Mouse (Mus musculus) limb, embryonic 12.5 days (tissue): Measurements from ENCODE around the gene Abhd14b. TPM values are rescaled to one million over a fixed set of nuclear protein-coding genes. Genes with fewer than 3 reads are reported as not detected.
A peak's percentile ranks its signal among the peaks of the same experiment; 100 is the strongest.

Source experiments
- ATAC-seq: fragments of 200-750 bp; cut with Nextera tagmentation; 2 replicates; pipeline ENCODE4 v1.8.0; 2017; ENCODE audit warnings: low read depth, moderate TSS enrichment; ENCODE audit not compliant: insufficient number of reproducible peaks, insufficient read depth, low FRiP score, low TSS enrichment
- H3K27ac ChIP-seq: fragments of 300-500 bp; sonication (generic); 2 replicates; pipeline ENCODE4 v1.5.1; 2016; ENCODE audit warnings: mild to moderate bottlenecking, moderate library complexity
- H3K27me3 ChIP-seq: fragments of 300-500 bp; sonication (generic); 2 replicates; pipeline ENCODE4 v1.6.1; 2016; ENCODE audit warnings: mild to moderate bottlenecking, moderate library complexity
- H3K36me3 ChIP-seq: fragments of 300-500 bp; sonication (generic); 2 replicates; pipeline ENCODE4 v1.6.1; 2016; ENCODE audit warnings: mild to moderate bottlenecking, moderate library complexity
- H3K4me1 ChIP-seq: fragments of 300-500 bp; sonication (generic); replicated peaks from 2 replicates; pipeline ENCODE4 v1.6.1; 2016
- H3K4me2 ChIP-seq: fragments of 300-500 bp; sonication (generic); 2 replicates; pipeline ENCODE4 v1.6.1; 2016; ENCODE audit warnings: mild to moderate bottlenecking, moderate library complexity
- H3K4me3 ChIP-seq: fragments of 300-500 bp; sonication (generic); replicated peaks from 2 replicates; pipeline ENCODE4 v1.5.1; 2016; ENCODE audit warnings: mild to moderate bottlenecking
- H3K9ac ChIP-seq: fragments of 300-500 bp; sonication (generic); replicated peaks from 2 replicates; pipeline ENCODE4 v1.6.1; 2016; ENCODE audit warnings: mild to moderate bottlenecking, moderate library complexity
- H3K9me3 ChIP-seq: fragments of 300-500 bp; sonication (generic); 2 replicates; pipeline ENCODE4 v1.6.1; 2016; ENCODE audit warnings: mild to moderate bottlenecking, moderate library complexity
- WGBS: fragments of 180-500 bp; shearing (Covaris S2); methylation state at CpG from one replicate; pipeline ENCODE4 v1.1.7; 2016; 5-methylcytosine and 5-hydroxymethylcytosine counted together
- polyA plus RNA-seq: library from polyadenylated mRNA; unstranded; fragments of >200 nt; fragmentation: Nextera tagmentation; extraction: Ambion mirVana; gene quantifications from 2 replicates; pipeline ENCODE4 v1.2.1, GENCODE M21; 2016

Abhd14b gene
- 10.6 and 16.1 TPM in 2 replicates for polyA plus RNA-seq

- H3K27me3 ChIP-seq: no peaks in the 10 kb centered on the region
- H3K9ac ChIP-seq: peak within 1 kb of the TSS; percentile 70
- peak within 1 kb of the TSS; percentile 58 for H3K4me3 ChIP-seq
- H3K27ac ChIP-seq: peak within 1 kb of the TSS; percentile 79
- 1% methylated on average over 24 of the region's 24 CpGs for WGBS
- no peaks in the 10 kb centered on the region for H3K36me3 ChIP-seq
- H3K4me2 ChIP-seq: peak within 1 kb of the TSS; percentile 84
- H3K9me3 ChIP-seq: no peaks in the 10 kb centered on the region
- H3K4me1 ChIP-seq: peaks cover 52% of the 10 kb centered on the region
- ATAC-seq: peak; percentile 82
Measured at GRCm38 (mm10) chr9:106447348-106447747, at the start of gene Abhd14b, which contains the start of gene Abhd14a. Gene Abhd14b, plus strand, starts transcription at chr9:106447459. Gene Abhd14a, minus strand, starts transcription at chr9:106447678.

GRCm38 (mm10) chr9:106397733-106398132 lies 49.5 kb upstream of the Abhd14b start:
- 67% methylated on average over 4 of the region's 4 CpGs for WGBS
- Histone ChIP-seq H3K27me3 (no peaks in the 10 kb centered on the region), H3K4me2 (no peak overlapping the region), H3K4me1 (peaks cover 21% of the 10 kb centered on the region), H3K27ac (no peak overlapping the region), H3K36me3 (no peaks in the 10 kb centered on the region), H3K4me3 (no peak overlapping the region), H3K9me3 (no peaks in the 10 kb centered on the region), H3K9ac (no peak overlapping the region)
- no peak for ATAC-seq

GRCm38 (mm10) chr9:106398667-106399311 lies 48.5 kb upstream of the Abhd14b start:
- no peaks in the 10 kb centered on the region for H3K36me3 ChIP-seq
- H3K9me3 ChIP-seq: no peaks in the 10 kb centered on the region
- no peak for ATAC-seq
- H3K4me2 ChIP-seq: no peak overlapping the region
- 71% methylated on average over 9 of the region's 9 CpGs for WGBS
- H3K27ac ChIP-seq: no peak overlapping the region
- H3K4me3 ChIP-seq: no peak overlapping the region
- H3K9ac ChIP-seq: no peak overlapping the region
- no peaks in the 10 kb centered on the region for H3K27me3 ChIP-seq
- H3K4me1 ChIP-seq: peaks cover 24% of the 10 kb centered on the region

- H3K27me3 ChIP-seq: no peaks in the 10 kb centered on the region
- H3K9me3 ChIP-seq: no peaks in the 10 kb centered on the region
- H3K4me2 ChIP-seq: no peak overlapping the region
- H3K4me1 ChIP-seq: peaks cover 18% of the 10 kb centered on the region
- H3K4me3 ChIP-seq: no peak overlapping the region
- ATAC-seq: no peak
- H3K36me3 ChIP-seq: no peaks in the 10 kb centered on the region
- H3K27ac ChIP-seq: no peak overlapping the region
- H3K9ac ChIP-seq: no peak overlapping the region
- 60% methylated on average over 3 of the region's 3 CpGs for WGBS
Measured at GRCm38 (mm10) chr9:106399808-106400207, 47.5 kb upstream of the Abhd14b start.

DNA sequence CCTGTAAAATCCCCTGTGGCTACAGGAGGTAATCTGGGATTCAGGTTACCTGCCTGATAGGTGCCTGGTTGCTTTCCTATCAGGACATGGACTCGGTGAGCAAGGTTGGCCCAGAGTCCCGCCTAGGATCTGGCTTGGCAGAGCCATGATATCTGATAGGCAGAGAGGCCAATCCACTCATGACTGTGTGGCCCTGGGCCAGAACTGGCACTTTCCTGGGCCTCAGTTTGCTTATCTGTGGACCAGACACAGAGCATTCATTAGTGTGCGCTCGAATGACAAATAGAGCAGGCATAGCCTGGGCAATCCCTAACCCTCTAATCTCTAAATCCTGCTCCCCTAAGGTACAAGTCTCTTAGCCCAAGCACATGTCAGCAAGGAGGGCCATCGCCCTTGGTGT lies 45.1 kb upstream of the Abhd14b start:
- WGBS: 79% methylated on average over 5 of the region's 5 CpGs
- peaks cover 26% of the 10 kb centered on the region for H3K4me1 ChIP-seq
- H3K36me3 ChIP-seq: no peaks in the 10 kb centered on the region
- no peak overlapping the region for H3K27ac ChIP-seq
- no peak overlapping the region for H3K4me3 ChIP-seq
- no peak overlapping the region for H3K9ac ChIP-seq
- no peak for ATAC-seq
- H3K4me2 ChIP-seq: no peak overlapping the region
- no peaks in the 10 kb centered on the region for H3K27me3 ChIP-seq
- H3K9me3 ChIP-seq: no peaks in the 10 kb centered on the region

GRCm38 (mm10) chr9:106402607-106403375 lies 44.5 kb upstream of the Abhd14b start:
- Histone ChIP-seq H3K4me1 (peaks cover 26% of the 10 kb centered on the region), H3K9me3 (no peaks in the 10 kb centered on the region), H3K27ac (no peak overlapping the region), H3K4me3 (no peak overlapping the region), H3K9ac (no peak overlapping the region), H3K4me2 (no peak overlapping the region), H3K27me3 (no peaks in the 10 kb centered on the region), H3K36me3 (no peaks in the 10 kb centered on the region)
- WGBS: 68% methylated on average over 16 of the region's 16 CpGs
- no peak for ATAC-seq

DNA sequence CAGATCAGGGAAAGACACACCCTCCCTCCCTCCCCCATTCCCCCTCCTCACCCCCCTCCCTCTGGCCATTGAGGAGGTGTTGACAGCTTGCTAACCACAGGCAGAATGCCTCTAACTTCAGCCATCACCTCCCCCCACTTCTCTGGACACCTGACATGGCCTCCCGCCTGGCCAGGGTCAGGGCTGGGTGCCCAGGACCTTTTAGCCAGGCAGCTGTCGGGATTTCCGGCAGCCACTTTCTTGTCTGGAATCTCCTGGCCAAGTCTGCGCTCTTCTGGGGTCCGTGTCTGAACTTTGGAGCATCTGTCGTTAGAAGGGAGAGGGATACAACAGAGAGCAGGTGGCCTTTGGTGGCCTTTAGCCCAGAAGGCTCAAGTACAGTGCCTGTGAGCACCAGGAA lies 42.0 kb upstream of the Abhd14b start:
- Histone ChIP-seq H3K4me1 (peaks cover 26% of the 10 kb centered on the region), H3K9ac (no peak overlapping the region; the same call in 1 of the 2 replicates), H3K27me3 (no peaks in the 10 kb centered on the region), H3K36me3 (no peaks in the 10 kb centered on the region), H3K27ac (peak overlapping the region; percentile 45; the same call in 1 of the 2 replicates), H3K4me2 (no peak overlapping the region), H3K4me3 (no peak overlapping the region), H3K9me3 (peaks cover 6% of the 10 kb centered on the region)
- ATAC-seq: no peak
- 15% methylated on average over 6 of the region's 6 CpGs for WGBS

DNA sequence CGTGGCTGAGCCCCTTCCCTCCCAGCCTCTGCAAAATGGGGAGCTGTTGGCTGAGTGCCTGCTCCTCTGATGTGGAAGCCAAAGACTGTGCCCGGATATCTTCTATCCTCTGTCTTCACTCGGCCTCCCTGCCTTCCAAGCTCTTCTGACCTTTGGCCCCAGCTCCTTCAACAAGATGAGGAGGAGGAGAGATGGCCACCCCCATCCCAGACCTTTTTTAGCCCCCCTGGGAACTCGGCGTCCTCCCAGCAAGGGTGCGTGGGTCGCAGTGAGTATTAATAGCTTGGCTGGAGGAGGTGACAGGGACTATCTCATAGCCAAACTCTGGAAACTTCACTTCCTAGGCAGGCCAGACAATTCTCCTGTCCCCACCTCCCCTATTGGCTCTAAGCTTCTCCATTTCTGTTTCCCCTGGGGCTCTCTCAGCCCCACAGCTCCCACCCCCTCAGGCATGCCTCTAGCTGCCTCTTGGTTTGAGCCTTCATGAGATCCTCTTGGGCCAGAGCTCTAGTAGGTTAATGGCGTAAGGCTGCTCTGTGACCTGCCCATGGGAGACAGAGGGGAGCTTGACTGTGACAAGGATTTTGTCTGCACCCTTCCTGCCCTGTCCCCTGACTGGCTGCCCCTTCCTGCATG lies 40.7 kb upstream of the Abhd14b start:
- Histone ChIP-seq H3K27ac (no peak overlapping the region), H3K36me3 (no peaks in the 10 kb centered on the region), H3K27me3 (no peaks in the 10 kb centered on the region), H3K9me3 (peaks cover 6% of the 10 kb centered on the region), H3K4me1 (peaks cover 37% of the 10 kb centered on the region), H3K4me3 (no peak overlapping the region), H3K4me2 (no peak overlapping the region), H3K9ac (no peak overlapping the region)
- 57% methylated on average over 8 of the region's 8 CpGs for WGBS
- no peak for ATAC-seq

- Histone ChIP-seq H3K4me3 (no peak overlapping the region), H3K27me3 (no peaks in the 10 kb centered on the region), H3K27ac (no peak overlapping the region), H3K4me2 (no peak overlapping the region), H3K9me3 (peaks cover 6% of the 10 kb centered on the region), H3K9ac (no peak overlapping the region), H3K36me3 (no peaks in the 10 kb centered on the region), H3K4me1 (peaks cover 34% of the 10 kb centered on the region)
- 97% methylated on average over 4 of the region's 4 CpGs for WGBS
- ATAC-seq: no peak
Measured at GRCm38 (mm10) chr9:106409096-106409495, 38.2 kb upstream of the Abhd14b start.

GRCm38 (mm10) chr9:106410086-106410650 lies 37.1 kb upstream of the Abhd14b start:
- no peak overlapping the region for H3K4me3 ChIP-seq
- 34% methylated on average over 2 of the region's 2 CpGs for WGBS
- no peak for ATAC-seq
- 0 out of 2 replicates have a peak overlapping the region, but pooled peaks have one; percentile 29 for H3K27ac ChIP-seq
- H3K36me3 ChIP-seq: no peaks in the 10 kb centered on the region
- no peak overlapping the region for H3K9ac ChIP-seq
- peaks cover 6% of the 10 kb centered on the region for H3K9me3 ChIP-seq
- no peaks in the 10 kb centered on the region for H3K27me3 ChIP-seq
- H3K4me2 ChIP-seq: no peak overlapping the region
- peaks cover 31% of the 10 kb centered on the region for H3K4me1 ChIP-seq

DNA sequence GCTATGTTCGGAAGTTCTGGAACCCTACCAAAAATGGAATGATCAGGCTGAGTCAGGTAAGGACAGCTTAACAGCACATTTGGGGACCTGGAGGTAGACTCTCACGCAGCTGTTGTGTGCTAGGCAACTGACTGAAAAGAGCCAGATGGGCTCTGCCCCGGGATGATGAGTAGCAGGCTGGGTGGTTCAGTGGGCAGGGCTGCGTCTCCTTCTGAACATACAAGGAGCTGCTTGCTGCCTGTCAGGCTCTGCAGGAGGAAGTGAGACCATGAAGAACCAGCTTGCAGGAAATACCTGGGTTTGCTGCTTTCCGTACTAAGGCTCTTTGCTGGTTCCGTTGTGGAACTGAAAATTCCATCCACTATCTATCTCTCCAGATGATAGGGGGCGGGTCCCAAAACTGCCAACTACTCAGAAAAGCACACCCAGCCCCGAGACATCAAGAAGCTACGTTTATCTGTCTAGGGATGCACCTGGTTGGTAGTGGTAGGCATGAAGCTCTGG lies 36.1 kb upstream of the Abhd14b start:
- no peak for ATAC-seq
- H3K36me3 ChIP-seq: no peaks in the 10 kb centered on the region
- H3K27me3 ChIP-seq: no peaks in the 10 kb centered on the region
- 72% methylated on average over 9 of the region's 9 CpGs for WGBS
- no peak overlapping the region for H3K9ac ChIP-seq
- no peak overlapping the region for H3K4me2 ChIP-seq
- H3K9me3 ChIP-seq: peaks cover 6% of the 10 kb centered on the region
- H3K4me3 ChIP-seq: no peak overlapping the region
- no peak overlapping the region for H3K27ac ChIP-seq
- H3K4me1 ChIP-seq: peaks cover 26% of the 10 kb centered on the region
